Mouse (Mus musculus): ENCODE measurements at regions not wholly inside any gene's neighbourhood (a gene's known extent, or its start where the extent isn't known, plus 50 kb on each side); places are given as distances from the start of the nearest gene placed in this dataset.

GRCm38 (mm10) chr3:52857076-52857475 lies 160.0 kb downstream of the Cog6 start:
- no peaks in the 10 kb centered on the region for H3K4me1 ChIP-seq
- no peak overlapping the region for H3K9ac ChIP-seq
- no peaks in the 10 kb centered on the region for H3K36me3 ChIP-seq
- no peak overlapping the region for H3K27ac ChIP-seq
- no peaks in the 10 kb centered on the region for H3K27me3 ChIP-seq (replicated peaks)
- ATAC-seq: no peak
- H3K4me3 ChIP-seq: no peak overlapping the region
- H3K9me3 ChIP-seq (replicated peaks): no peaks in the 10 kb centered on the region
- 52% methylated on average over 3 of the region's 3 CpGs for WGBS (ENCODE audit: insufficient replicate concordance)
- H3K4me2 ChIP-seq: no peak overlapping the region

GRCm38 (mm10) chr3:52854560-52854959 lies 162.5 kb downstream of the Cog6 start:
- H3K27ac ChIP-seq: no peak overlapping the region
- no peaks in the 10 kb centered on the region for H3K36me3 ChIP-seq
- no peaks in the 10 kb centered on the region for H3K27me3 ChIP-seq (replicated peaks)
- no peak overlapping the region for H3K4me3 ChIP-seq
- no peaks in the 10 kb centered on the region for H3K4me1 ChIP-seq
- no peak overlapping the region for H3K9ac ChIP-seq
- H3K4me2 ChIP-seq: no peak overlapping the region
- H3K9me3 ChIP-seq (replicated peaks): no peaks in the 10 kb centered on the region
- WGBS (ENCODE audit: insufficient replicate concordance): 76% methylated on average over 7 of the region's 7 CpGs
- ATAC-seq: no peak

GRCm38 (mm10) chr3:52853126-52853525 lies 163.9 kb downstream of the Cog6 start:
- Histone ChIP-seq H3K4me1 (no peaks in the 10 kb centered on the region), H3K4me3 (no peak overlapping the region), H3K36me3 (no peaks in the 10 kb centered on the region), H3K27me3 (replicated peaks) (no peaks in the 10 kb centered on the region), H3K27ac (no peak overlapping the region), H3K9ac (no peak overlapping the region), H3K4me2 (no peak overlapping the region), H3K9me3 (replicated peaks) (no peaks in the 10 kb centered on the region)
- no peak for ATAC-seq
- 68% methylated on average over 3 of the region's 3 CpGs for WGBS (ENCODE audit: insufficient replicate concordance)

- Histone ChIP-seq H3K4me1 (no peaks in the 10 kb centered on the region), H3K9me3 (replicated peaks) (no peaks in the 10 kb centered on the region), H3K36me3 (no peaks in the 10 kb centered on the region), H3K4me3 (no peak overlapping the region), H3K9ac (no peak overlapping the region), H3K4me2 (no peak overlapping the region), H3K27ac (no peak overlapping the region), H3K27me3 (replicated peaks) (no peaks in the 10 kb centered on the region)
- ATAC-seq: no peak
These were observed 171.9 kb downstream of the Cog6 start for GRCm38 (mm10) chr3:52845166-52845565.

- H3K9ac ChIP-seq: no peak overlapping the region
- ATAC-seq: no peak
- 28% methylated on average over 7 of the region's 7 CpGs for WGBS (ENCODE audit: insufficient replicate concordance)
- no peaks in the 10 kb centered on the region for H3K9me3 ChIP-seq (replicated peaks)
- no peaks in the 10 kb centered on the region for H3K27me3 ChIP-seq (replicated peaks)
- H3K4me3 ChIP-seq: no peak overlapping the region
- no peaks in the 10 kb centered on the region for H3K4me1 ChIP-seq
- H3K36me3 ChIP-seq: no peaks in the 10 kb centered on the region
- H3K27ac ChIP-seq: no peak overlapping the region
- H3K4me2 ChIP-seq: no peak overlapping the region
These were observed 173.0 kb downstream of the Cog6 start for GRCm38 (mm10) chr3:52843998-52844397.

- Histone ChIP-seq H3K4me1 (no peaks in the 10 kb centered on the region), H3K4me2 (no peak overlapping the region), H3K27me3 (replicated peaks) (no peaks in the 10 kb centered on the region), H3K4me3 (no peak overlapping the region), H3K9me3 (replicated peaks) (no peaks in the 10 kb centered on the region), H3K36me3 (no peaks in the 10 kb centered on the region), H3K9ac (no peak overlapping the region), H3K27ac (no peak overlapping the region)
- ATAC-seq: no peak
- WGBS (ENCODE audit: insufficient replicate concordance): 79% methylated on average over 10 of the region's 10 CpGs
These were observed 174.1 kb downstream of the Cog6 start for GRCm38 (mm10) chr3:52842866-52843425.

- H3K9me3 ChIP-seq (replicated peaks): no peaks in the 10 kb centered on the region
- H3K4me3 ChIP-seq: no peak overlapping the region
- 36% methylated on average over 12 of the region's 12 CpGs for WGBS (ENCODE audit: insufficient replicate concordance)
- no peak overlapping the region for H3K4me2 ChIP-seq
- no peak for ATAC-seq
- H3K27me3 ChIP-seq (replicated peaks): no peaks in the 10 kb centered on the region
- H3K27ac ChIP-seq: no peak overlapping the region
- H3K4me1 ChIP-seq: no peaks in the 10 kb centered on the region
- no peaks in the 10 kb centered on the region for H3K36me3 ChIP-seq
- H3K9ac ChIP-seq: no peak overlapping the region
These were observed 176.7 kb downstream of the Cog6 start for GRCm38 (mm10) chr3:52840160-52840953.

- H3K36me3 ChIP-seq: no peaks in the 10 kb centered on the region
- H3K9ac ChIP-seq: no peak overlapping the region
- H3K27me3 ChIP-seq (replicated peaks): no peaks in the 10 kb centered on the region
- no peaks in the 10 kb centered on the region for H3K4me1 ChIP-seq
- no peaks in the 10 kb centered on the region for H3K9me3 ChIP-seq (replicated peaks)
- H3K4me3 ChIP-seq: no peak overlapping the region
- 81% methylated on average over 14 of the region's 14 CpGs for WGBS (ENCODE audit: insufficient replicate concordance)
- H3K27ac ChIP-seq: no peak overlapping the region
- ATAC-seq: no peak
- no peak overlapping the region for H3K4me2 ChIP-seq
These were observed 179.0 kb downstream of the Cog6 start for GRCm38 (mm10) chr3:52838020-52838419.

- H3K36me3 ChIP-seq: no peaks in the 10 kb centered on the region
- no peak overlapping the region for H3K9ac ChIP-seq
- no peak overlapping the region for H3K27ac ChIP-seq
- H3K4me1 ChIP-seq: no peaks in the 10 kb centered on the region
- WGBS (ENCODE audit: insufficient replicate concordance): 42% methylated on average over 4 of the region's 4 CpGs
- H3K9me3 ChIP-seq (replicated peaks): no peaks in the 10 kb centered on the region
- H3K4me2 ChIP-seq: no peak overlapping the region
- H3K4me3 ChIP-seq: no peak overlapping the region
- H3K27me3 ChIP-seq (replicated peaks): no peaks in the 10 kb centered on the region
- no peak for ATAC-seq
These were observed 179.5 kb downstream of the Cog6 start for GRCm38 (mm10) chr3:52837527-52837926.

- ATAC-seq: no peak
- Histone ChIP-seq H3K4me1 (no peaks in the 10 kb centered on the region), H3K36me3 (no peaks in the 10 kb centered on the region), H3K27ac (no peak overlapping the region), H3K9me3 (replicated peaks) (no peaks in the 10 kb centered on the region), H3K4me3 (no peak overlapping the region), H3K27me3 (replicated peaks) (no peaks in the 10 kb centered on the region), H3K9ac (no peak overlapping the region), H3K4me2 (no peak overlapping the region)
- 49% methylated on average over 8 of the region's 8 CpGs for WGBS (ENCODE audit: insufficient replicate concordance)
These were observed 180.3 kb downstream of the Cog6 start for GRCm38 (mm10) chr3:52836780-52837179.

- no peaks in the 10 kb centered on the region for H3K27me3 ChIP-seq (replicated peaks)
- H3K4me2 ChIP-seq: no peak overlapping the region
- no peak overlapping the region for H3K4me3 ChIP-seq
- no peaks in the 10 kb centered on the region for H3K4me1 ChIP-seq
- ATAC-seq: no peak
- H3K9me3 ChIP-seq (replicated peaks): no peaks in the 10 kb centered on the region
- H3K9ac ChIP-seq: no peak overlapping the region
- WGBS (ENCODE audit: insufficient replicate concordance): 73% methylated on average over 5 of the region's 5 CpGs
- H3K27ac ChIP-seq: no peak overlapping the region
- H3K36me3 ChIP-seq: no peaks in the 10 kb centered on the region
These were observed 184.6 kb downstream of the Cog6 start for GRCm38 (mm10) chr3:52832421-52832820.

GRCm38 (mm10) chr3:52831986-52832385 lies 185.1 kb downstream of the Cog6 start:
- ATAC-seq: no peak
- H3K9ac ChIP-seq: no peak overlapping the region

GRCm38 (mm10) chr3:52830101-52830500 lies 186.9 kb downstream of the Cog6 start:
- Histone ChIP-seq H3K9me3 (replicated peaks) (no peaks in the 10 kb centered on the region), H3K9ac (no peak overlapping the region), H3K27ac (no peak overlapping the region), H3K4me1 (no peaks in the 10 kb centered on the region), H3K36me3 (no peaks in the 10 kb centered on the region), H3K4me3 (no peak overlapping the region), H3K4me2 (no peak overlapping the region), H3K27me3 (replicated peaks) (no peaks in the 10 kb centered on the region)
- 63% methylated on average over 3 of the region's 3 CpGs for WGBS (ENCODE audit: insufficient replicate concordance)
- no peak for ATAC-seq

More at GRCm38 (mm10) chr3:52831986-52832385, 185.1 kb downstream of the Cog6 start:
- Histone ChIP-seq H3K4me1 (no peaks in the 10 kb centered on the region), H3K4me3 (no peak overlapping the region), H3K9me3 (replicated peaks) (no peaks in the 10 kb centered on the region), H3K4me2 (no peak overlapping the region), H3K27me3 (replicated peaks) (no peaks in the 10 kb centered on the region), H3K36me3 (no peaks in the 10 kb centered on the region), H3K27ac (no peak overlapping the region)
- WGBS (ENCODE audit: insufficient replicate concordance): 72% methylated on average over 1 of the region's 1 CpGs

All from liver, embryonic 12.5 days (tissue).